Mouse (Mus musculus) hindbrain, embryonic 15.5 days (tissue): Measurements from ENCODE around the gene Gm6358. TPM values are rescaled to one million over a fixed set of nuclear protein-coding genes. Genes with fewer than 3 reads are reported as not detected.
"Not testable (repeated sequence)": the region's sequence is repeated elsewhere in the genome, so short reads cannot be mapped to it uniquely, and the experiment has no call there.

Experiments
- ATAC-seq: fragments of 200-750 bp; cut with Nextera tagmentation; 2 replicates; pipeline ENCODE4 v1.8.0; 2017; ENCODE audit warnings: low read depth, moderate number of reproducible peaks, moderate TSS enrichment; ENCODE audit not compliant: low FRiP score
- H3K27ac ChIP-seq: fragments of 300-500 bp; sonication (generic); replicated peaks from 2 replicates; pipeline ENCODE4 v1.5.1; 2015; ENCODE audit warnings: mild to moderate bottlenecking, inconsistent platforms
- H3K27me3 ChIP-seq: fragments of 300-500 bp; sonication (generic); 2 replicates; pipeline ENCODE4 v1.6.1; 2015; ENCODE audit warnings: control low read depth, inconsistent platforms
- H3K36me3 ChIP-seq: fragments of 300-500 bp; sonication (generic); 2 replicates; pipeline ENCODE4 v1.6.1; 2015; ENCODE audit warnings: control low read depth, inconsistent platforms
- H3K4me1 ChIP-seq: fragments of 300-500 bp; sonication (generic); replicated peaks from 2 replicates; pipeline ENCODE4 v1.6.1; 2015; ENCODE audit warnings: control low read depth, inconsistent platforms
- H3K4me2 ChIP-seq: fragments of 300-500 bp; sonication (generic); 2 replicates; pipeline ENCODE4 v1.6.1; 2015; ENCODE audit warnings: moderate library complexity, mild to moderate bottlenecking, inconsistent platforms
- H3K4me3 ChIP-seq: fragments of 300-500 bp; sonication (generic); 2 replicates; pipeline ENCODE4 v1.5.1; 2015; ENCODE audit warnings: mild to moderate bottlenecking, inconsistent platforms
- H3K9ac ChIP-seq: fragments of 300-500 bp; sonication (generic); 2 replicates; pipeline ENCODE4 v1.6.1; 2015; ENCODE audit warnings: inconsistent platforms
- H3K9me3 ChIP-seq: fragments of 300-500 bp; sonication (generic); 2 replicates; pipeline ENCODE4 v1.6.1; 2016; ENCODE audit warnings: control low read depth, inconsistent platforms
- WGBS: fragments of 180-500 bp; shearing (Covaris S2); methylation state at CpG from one replicate; pipeline ENCODE4 v1.1.7; 2015; 5-methylcytosine and 5-hydroxymethylcytosine counted together
- polyA plus RNA-seq: library from polyadenylated mRNA; unstranded; fragments of >200 nt; fragmentation: Nextera tagmentation; extraction: Ambion mirVana; gene quantifications from 2 replicates; pipeline ENCODE4 v1.2.1, GENCODE M21; 2015

The Gm6358 gene
- not detected in 2 replicates for polyA plus RNA-seq

DNA sequence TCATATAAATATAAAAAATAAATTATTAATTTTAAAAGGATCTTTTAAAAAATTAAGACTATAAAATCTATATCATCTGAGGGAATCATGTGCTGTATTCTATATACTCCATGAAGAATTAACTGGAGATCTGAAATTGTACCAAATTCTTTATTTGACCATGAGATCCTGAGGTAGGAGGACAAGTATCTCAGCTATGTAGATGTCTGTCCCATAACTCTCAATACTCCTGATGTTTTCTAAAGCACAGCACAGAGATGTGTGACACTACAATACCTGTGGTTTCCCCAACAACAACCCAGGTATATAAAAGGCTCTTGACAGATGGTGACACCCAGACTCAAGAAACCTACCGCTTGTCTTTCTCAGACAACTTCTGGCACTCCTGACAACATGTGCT, at the start of gene Gm6358:
Gene Gm6358, plus strand, starts transcription at position 301 of the 400 bp plus-strand sequence.
- Histone ChIP-seq H3K27me3 (no peaks in the 10 kb centered on the region), H3K36me3 (no peaks in the 10 kb centered on the region), H3K9ac (no peak within 1 kb of the TSS), H3K27ac (no peak within 1 kb of the TSS), H3K4me3 (no peak within 1 kb of the TSS), H3K4me2 (no peak within 1 kb of the TSS), H3K4me1 (no peaks in the 10 kb centered on the region), H3K9me3 (no peaks in the 10 kb centered on the region)
- WGBS: 97% methylated on average over 1 of the region's 1 CpGs
- no peak for ATAC-seq

- no peaks in the 10 kb centered on the region for H3K9me3 ChIP-seq
- no peak for ATAC-seq
- H3K27ac ChIP-seq: no peak within 1 kb of the TSS
- no peak within 1 kb of the TSS for H3K4me2 ChIP-seq
- no peak within 1 kb of the TSS for H3K4me3 ChIP-seq
- H3K27me3 ChIP-seq: no peaks in the 10 kb centered on the region
- 100% methylated on average over 1 of the region's 1 CpGs for WGBS
- H3K9ac ChIP-seq: no peak within 1 kb of the TSS
- no peaks in the 10 kb centered on the region for H3K4me1 ChIP-seq
- no peaks in the 10 kb centered on the region for H3K36me3 ChIP-seq
Measured at GRCm38 (mm10) chr16:89150786-89151185, 10.1 kb downstream of the Gm6358 start, which contains the start of gene Gm10061. TSS of gene Gm10061 (plus strand) at chr16:89151086.

DNA sequence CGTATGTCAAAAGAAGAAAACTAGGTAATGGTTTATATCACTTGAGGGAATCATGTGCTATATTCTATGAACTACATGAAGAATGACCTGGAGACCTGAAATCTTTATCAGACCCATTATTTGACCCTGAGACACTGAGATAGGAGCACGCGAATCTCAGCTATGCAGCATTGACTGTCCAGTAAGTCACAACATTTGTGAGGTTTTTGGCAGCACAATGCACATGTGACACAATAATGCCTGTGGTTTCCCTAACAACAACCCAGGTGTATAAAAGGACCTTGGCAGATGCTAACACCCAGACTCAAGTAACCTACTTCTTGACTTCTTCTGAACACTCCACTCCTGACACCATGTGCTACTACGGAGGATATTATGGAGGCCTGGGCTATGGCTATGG, 17.0 kb downstream of the Gm6358 start, which contains the start of gene Gm9789:
Gene Gm9789, plus strand, starts transcription at position 301 of the 400 bp plus-strand sequence.
- 84% methylated on average over 4 of the region's 4 CpGs for WGBS
- Histone ChIP-seq H3K9ac (no peak within 1 kb of the TSS), H3K27ac (no peak within 1 kb of the TSS)

DNA sequence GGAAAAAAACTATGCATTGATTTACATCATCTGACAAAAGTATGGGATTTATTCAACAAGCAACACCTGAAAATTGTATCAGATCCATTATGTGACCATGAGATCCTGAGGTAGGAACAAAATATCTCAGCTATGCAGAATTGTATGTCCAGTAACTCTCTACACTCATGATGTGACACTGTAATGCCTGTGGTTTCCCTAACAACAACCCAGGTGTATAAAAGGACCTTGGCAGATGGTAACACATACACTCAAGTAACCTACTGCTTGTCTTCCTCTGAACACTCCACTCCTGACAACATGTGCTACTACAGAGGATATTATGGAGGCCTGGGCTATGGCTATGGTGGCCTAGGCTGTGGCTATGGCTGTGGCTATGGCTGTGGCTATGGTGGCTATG, 28.5 kb downstream of the Gm6358 start, which contains the start of gene Gm7735:
Gene Gm7735, plus strand, starts transcription at position 301 of the 400 bp plus-strand sequence.
- not testable (repeated sequence) for H3K36me3 ChIP-seq

More for the DNA sequence above, 17.0 kb downstream of the Gm6358 start, which contains the start of gene Gm9789:
- Histone ChIP-seq H3K4me2 (no peak within 1 kb of the TSS), H3K9me3 (no peaks in the 10 kb centered on the region), H3K36me3 (no peaks in the 10 kb centered on the region), H3K4me1 (no peaks in the 10 kb centered on the region), H3K4me3 (no peak within 1 kb of the TSS), H3K27me3 (no peaks in the 10 kb centered on the region)
- ATAC-seq: no peak

DNA sequence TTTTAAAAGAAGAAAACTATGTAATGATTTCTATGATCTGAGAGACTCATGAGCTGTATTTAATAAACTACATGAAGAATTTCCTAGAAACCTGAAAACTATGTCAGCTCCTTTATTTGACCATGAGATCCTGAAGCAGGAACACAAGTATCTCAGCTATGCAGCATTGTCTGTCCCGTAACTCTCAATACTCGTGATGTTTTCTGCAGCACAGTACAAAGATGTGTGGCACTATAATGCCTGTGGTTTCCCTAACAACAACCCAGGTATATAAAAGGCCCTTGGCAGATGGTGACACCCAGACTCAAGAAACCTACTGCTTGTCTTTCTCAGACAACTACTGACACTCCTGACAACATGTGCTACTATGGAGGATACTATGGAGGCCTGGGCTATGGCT, 33.8 kb downstream of the Gm6358 start, which contains the start of gene 1110057P08Rik:
Gene 1110057P08Rik, plus strand, starts transcription at position 301 of the 400 bp plus-strand sequence.
- H3K4me3 ChIP-seq: no peak within 1 kb of the TSS
- WGBS: 74% methylated on average over 2 of the region's 2 CpGs

More for the DNA sequence above, 28.5 kb downstream of the Gm6358 start, which contains the start of gene Gm7735:
- H3K9me3 ChIP-seq, ATAC-seq, H3K27me3 ChIP-seq, H3K4me3 ChIP-seq, H3K4me2 ChIP-seq, H3K4me1 ChIP-seq, H3K27ac ChIP-seq, H3K9ac ChIP-seq: not testable (repeated sequence)

DNA sequence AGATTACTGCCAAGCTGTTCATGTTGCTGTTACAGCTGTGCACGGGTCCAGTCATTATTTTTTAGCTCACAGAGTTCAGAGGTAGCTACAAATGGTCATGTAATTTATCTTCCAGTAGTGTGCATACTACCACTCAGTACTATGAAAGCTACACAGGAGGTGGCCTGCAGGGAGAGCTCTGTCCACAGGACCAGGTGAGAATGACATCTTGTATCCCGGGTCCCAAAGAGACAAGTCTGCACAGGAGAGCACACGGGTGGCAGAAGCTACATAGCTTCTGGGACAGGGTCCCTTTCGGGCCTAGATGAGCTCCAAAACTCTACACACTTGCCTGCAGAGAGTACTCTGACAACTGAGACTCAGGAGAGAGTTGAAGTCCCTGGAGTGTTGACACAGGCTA, 48.0 kb downstream of the Gm6358 start:
- H3K9me3 ChIP-seq: no peaks in the 10 kb centered on the region
- no peak for ATAC-seq
- 86% methylated on average over 4 of the region's 4 CpGs for WGBS
- no peaks in the 10 kb centered on the region for H3K36me3 ChIP-seq
- H3K27me3 ChIP-seq: no peaks in the 10 kb centered on the region
- no peaks in the 10 kb centered on the region for H3K4me1 ChIP-seq
- no peak overlapping the region for H3K4me2 ChIP-seq
- no peak overlapping the region for H3K9ac ChIP-seq
- no peak overlapping the region for H3K4me3 ChIP-seq
- no peak overlapping the region for H3K27ac ChIP-seq

More for the DNA sequence above, 33.8 kb downstream of the Gm6358 start, which contains the start of gene 1110057P08Rik:
- Histone ChIP-seq H3K9ac (no peak within 1 kb of the TSS), H3K9me3 (no peaks in the 10 kb centered on the region), H3K4me2 (no peak within 1 kb of the TSS), H3K27me3 (no peaks in the 10 kb centered on the region), H3K27ac (no peak within 1 kb of the TSS), H3K36me3 (no peaks in the 10 kb centered on the region), H3K4me1 (no peaks in the 10 kb centered on the region)
- no peak for ATAC-seq

Other genes starting within 250 kb of the Gm6358 start
- not detected in 2 replicates for gene Krtap19-5, start 244.4 kb upstream of the Gm6358 start, polyA plus RNA-seq
- not detected in 2 replicates for gene Krtap19-9b, start 208.6 kb upstream of the Gm6358 start, polyA plus RNA-seq
- not detected in 2 replicates for gene Krtap16-3, start 178.0 kb upstream of the Gm6358 start, polyA plus RNA-seq
- not detected in 2 replicates for gene Krtap22-2, start 130.1 kb upstream of the Gm6358 start, polyA plus RNA-seq
- not detected in 2 replicates for gene Gm10229, start 125.6 kb upstream of the Gm6358 start, polyA plus RNA-seq
- not detected in 2 replicates for gene Krtap6-1, start 109.2 kb upstream of the Gm6358 start, polyA plus RNA-seq
- not detected in 2 replicates for gene Gm10228, start 99.4 kb upstream of the Gm6358 start, polyA plus RNA-seq
- not detected in 2 replicates for gene Krtap6-5, start 93.0 kb upstream of the Gm6358 start, polyA plus RNA-seq
- gene 1110025L11Rik, start 76.8 kb upstream of the Gm6358 start, polyA plus RNA-seq: not detected in 2 replicates
- gene Krtap6-3, start 56.8 kb upstream of the Gm6358 start, polyA plus RNA-seq: not detected in 2 replicates
- gene Gm10061, start 10.2 kb downstream of the Gm6358 start, polyA plus RNA-seq: not detected in 2 replicates
- not detected in 2 replicates for gene Gm9789, start 17.1 kb downstream of the Gm6358 start, polyA plus RNA-seq
- gene Gm7735, start 28.6 kb downstream of the Gm6358 start, polyA plus RNA-seq: not detected in 2 replicates
- not detected in 2 replicates for gene 1110057P08Rik, start 33.9 kb downstream of the Gm6358 start, polyA plus RNA-seq
- not detected in 2 replicates for gene Krtap20-2, start 65.0 kb downstream of the Gm6358 start, polyA plus RNA-seq